Mouse (Mus musculus) stomach, postnatal 0 days (tissue): Measurements from ENCODE around the gene Ccdc8. TPM values are rescaled to one million over a fixed set of nuclear protein-coding genes. Genes with fewer than 3 reads are reported as not detected.
A peak's percentile ranks its signal among the peaks of the same experiment; 100 is the strongest.

Experiments used
- ATAC-seq: fragments of 200-750 bp; cut with Nextera tagmentation; 2 replicates; pipeline ENCODE4 v1.8.0; 2017; ENCODE audit not compliant: low FRiP score, low TSS enrichment
- DNase-seq: peaks from one replicate; pipeline ENCODE4 v3.0.0-alpha.2; 2016; ENCODE audit warnings: low spot score
- H3K27ac ChIP-seq: fragments of 300-500 bp; sonication (generic); replicated peaks from 2 replicates; pipeline ENCODE4 v1.5.1; 2014; ENCODE audit warnings: mild to moderate bottlenecking, control low read depth
- H3K27me3 ChIP-seq: fragments of 300-500 bp; sonication (generic); 2 replicates; pipeline ENCODE4 v1.6.1; 2014; ENCODE audit warnings: low read length; ENCODE audit not compliant: control insufficient read depth, insufficient read depth
- H3K36me3 ChIP-seq: fragments of 300-500 bp; sonication (generic); 2 replicates; pipeline ENCODE4 v1.6.1; 2014; ENCODE audit warnings: low read length, mixed read lengths; ENCODE audit not compliant: control insufficient read depth, insufficient read depth
- H3K4me1 ChIP-seq: fragments of 300-500 bp; sonication (generic); replicated peaks from 2 replicates; pipeline ENCODE4 v1.6.1; 2014; ENCODE audit warnings: antibody characterized with exemption; ENCODE audit not compliant: control insufficient read depth, insufficient read depth
- H3K4me2 ChIP-seq: fragments of 300-500 bp; sonication (generic); replicated peaks from 2 replicates; pipeline ENCODE4 v1.6.1; 2014; ENCODE audit warnings: low read depth, mild to moderate bottlenecking, control low read depth, moderate library complexity
- H3K4me3 ChIP-seq: fragments of 300-500 bp; sonication (generic); 2 replicates; pipeline ENCODE4 v1.5.1; 2014; ENCODE audit warnings: low read depth, low read length, control low read depth
- H3K9ac ChIP-seq: fragments of 300-500 bp; sonication (generic); 2 replicates; pipeline ENCODE4 v1.6.1; 2014; ENCODE audit warnings: mild to moderate bottlenecking, low read length, control low read depth, mixed read lengths
- H3K9me3 ChIP-seq: fragments of 300-500 bp; sonication (generic); 2 replicates; pipeline ENCODE4 v1.6.1; 2016; ENCODE audit warnings: low read length; ENCODE audit not compliant: control insufficient read depth
- CTCF ChIP-seq: IDR thresholded peaks from 2 replicates; pipeline ENCODE4 v1.5.1; 2016; ENCODE audit warnings: antibody characterized with exemption, low read depth, mild to moderate bottlenecking, moderate library complexity
- EP300 ChIP-seq: optimal IDR thresholded peaks from 2 replicates; pipeline ENCODE3; 2016; ENCODE audit warnings: antibody characterized with exemption
- WGBS: fragments of 180-500 bp; shearing (Covaris S2); extraction: QIAGEN DNeasy Blood & Tissue Kit; methylation state at CpG from one replicate; pipeline ENCODE4 v1.1.7; 2014; 5-methylcytosine and 5-hydroxymethylcytosine counted together
- polyA plus RNA-seq: library from polyadenylated mRNA; unstranded; fragments of >200 nt; fragmentation: Nextera tagmentation; extraction: Ambion mirVana; gene quantifications from 2 replicates; pipeline ENCODE4 v1.2.1, GENCODE M21; 2015

The Ccdc8 gene
- polyA plus RNA-seq, 1 experiment from 2014 or later: 4.7 TPM

DNA sequence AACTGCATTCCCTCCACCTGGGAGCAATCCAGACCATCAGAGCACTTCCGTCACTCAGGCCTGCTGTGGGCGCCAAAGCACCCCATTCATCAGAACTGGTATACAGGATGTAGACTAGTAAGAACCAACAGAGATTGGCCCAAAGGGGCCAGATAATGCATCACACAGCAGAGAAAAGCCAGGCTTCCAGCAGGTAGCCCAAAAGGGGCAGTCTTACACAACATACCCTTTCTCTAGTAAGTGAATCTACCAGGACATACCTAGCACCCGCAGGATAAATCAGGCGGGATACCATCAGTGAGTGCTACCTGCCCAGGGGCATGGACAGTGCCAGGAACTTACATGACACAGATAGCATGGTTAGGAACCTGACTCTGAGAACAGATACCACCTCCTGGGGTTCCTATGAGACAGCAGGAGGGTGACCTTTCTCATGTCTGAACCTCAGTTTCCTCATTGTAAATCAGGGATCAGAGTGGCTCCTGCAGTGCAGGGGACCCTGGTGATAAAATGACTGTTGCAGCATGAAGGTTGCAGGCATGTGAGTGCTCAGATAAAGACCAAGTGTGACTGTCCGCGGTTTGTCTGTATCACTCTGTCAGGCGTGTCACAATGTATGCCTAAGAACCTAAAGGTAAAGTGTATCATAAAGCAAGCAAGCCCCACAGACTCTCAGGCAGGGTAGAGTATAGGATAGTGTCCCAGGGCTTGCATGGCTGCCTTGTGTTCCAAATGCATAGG, 27.1 kb downstream of the Ccdc8 start:
- Histone ChIP-seq H3K4me2 (no peak overlapping the region), H3K4me1 (peaks cover 10% of the 10 kb centered on the region), H3K9ac (no peak overlapping the region), H3K9me3 (no peaks in the 10 kb centered on the region), H3K27me3 (no peaks in the 10 kb centered on the region), H3K27ac (no peak overlapping the region), H3K36me3 (peaks cover 26% of the 10 kb centered on the region), H3K4me3 (no peak overlapping the region)
- WGBS: 81% methylated on average over 7 of the region's 7 CpGs
- TF ChIP-seq EP300 (no peak), CTCF (no peak)
- DNase-seq: no peak
- ATAC-seq: no peak

DNA sequence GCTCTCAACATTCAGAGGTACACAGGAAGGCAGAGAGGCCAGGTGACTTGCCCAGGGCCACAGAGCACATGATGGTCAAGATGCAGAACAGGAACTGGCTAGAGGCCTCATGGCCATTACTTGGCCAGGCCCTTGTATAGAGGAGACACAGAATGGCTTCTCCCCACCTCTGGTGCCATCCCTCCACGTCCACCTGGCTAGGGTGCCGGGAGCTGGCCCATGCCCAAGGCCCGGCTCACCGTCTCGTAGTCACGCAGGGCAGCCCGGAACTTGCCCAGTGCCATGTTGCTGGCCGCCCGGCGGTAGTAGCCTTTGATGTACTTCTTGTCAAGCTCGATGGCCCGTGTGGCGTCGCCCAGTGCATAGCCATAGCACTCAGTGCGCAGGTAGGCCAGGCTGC, 29.7 kb downstream of the Ccdc8 start:
- Histone ChIP-seq H3K9ac (no peak overlapping the region), H3K4me1 (peaks cover 18% of the 10 kb centered on the region), H3K27me3 (no peaks in the 10 kb centered on the region), H3K4me3 (no peak overlapping the region), H3K27ac (no peak overlapping the region), H3K4me2 (no peak overlapping the region), H3K9me3 (no peaks in the 10 kb centered on the region), H3K36me3 (peaks cover 17% of the 10 kb centered on the region)
- ATAC-seq (no peak), DNase-seq (no peak)
- 95% methylated on average over 15 of the region's 15 CpGs for WGBS
- no peak for TF ChIP-seq CTCF
- no peak for TF ChIP-seq EP300

DNA sequence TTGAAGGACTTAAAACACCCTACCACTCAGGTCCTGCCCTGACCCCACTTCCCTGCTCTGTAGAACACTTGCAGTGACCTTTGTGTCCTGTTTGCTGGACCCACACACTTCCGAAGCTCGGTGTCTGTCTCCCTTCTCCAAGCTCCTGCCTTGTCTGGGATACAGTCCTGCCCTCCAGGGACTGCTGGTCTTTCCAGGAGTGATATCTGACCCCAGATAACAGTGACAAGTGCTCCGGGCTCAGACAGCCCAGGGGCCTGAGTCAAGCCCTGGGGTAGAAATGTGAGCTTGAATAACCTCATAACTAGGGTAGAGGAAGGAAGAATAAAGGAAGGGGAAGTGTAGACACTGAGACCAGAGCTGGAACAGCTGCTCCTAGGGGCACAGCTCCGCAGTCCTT, 31.2 kb downstream of the Ccdc8 start:
- Histone ChIP-seq H3K9ac (peak overlapping the region; percentile 24; the same call in 1 of the 2 replicates), H3K27me3 (no peaks in the 10 kb centered on the region), H3K27ac (peak overlapping the region; percentile 88), H3K4me1 (peaks cover 10% of the 10 kb centered on the region), H3K36me3 (peaks cover 17% of the 10 kb centered on the region), H3K9me3 (no peaks in the 10 kb centered on the region), H3K4me2 (peak overlapping the region; percentile 74), H3K4me3 (no peak overlapping the region)
- 66% methylated on average over 4 of the region's 4 CpGs for WGBS
- no peak for TF ChIP-seq CTCF
- TF ChIP-seq EP300: no peak
- ATAC-seq (no peak), DNase-seq (no peak)

- Histone ChIP-seq H3K4me2 (peak overlapping the region; percentile 74), H3K27ac (peak overlapping the region; percentile 88), H3K36me3 (peaks cover 17% of the 10 kb centered on the region), H3K4me1 (peaks cover 10% of the 10 kb centered on the region), H3K4me3 (no peak overlapping the region), H3K27me3 (no peaks in the 10 kb centered on the region), H3K9ac (peak overlapping the region; percentile 24; the same call in 1 of the 2 replicates), H3K9me3 (no peaks in the 10 kb centered on the region)
- TF ChIP-seq EP300 (no peak), CTCF (no peak)
- WGBS: 67% methylated on average over 6 of the region's 6 CpGs
- DNase-seq (no peak), ATAC-seq (no peak)
These were observed 31.6 kb downstream of the Ccdc8 start for GRCm38 (mm10) chr7:17024141-17024540.

GRCm38 (mm10) chr7:17024814-17025504, 32.5 kb downstream of the Ccdc8 start:
- H3K4me1 ChIP-seq: peaks cover 7% of the 10 kb centered on the region
- peak overlapping the region; percentile 88 for H3K27ac ChIP-seq
- H3K9me3 ChIP-seq: no peaks in the 10 kb centered on the region
- H3K9ac ChIP-seq: no peak overlapping the region
- H3K36me3 ChIP-seq: peaks cover 15% of the 10 kb centered on the region
- no peak overlapping the region for H3K4me3 ChIP-seq
- DNase-seq (peak; percentile 52), ATAC-seq (no peak)
- WGBS: 46% methylated on average over 10 of the region's 10 CpGs
- no peaks in the 10 kb centered on the region for H3K27me3 ChIP-seq
- peak overlapping the region; percentile 74 for H3K4me2 ChIP-seq
- no peak for TF ChIP-seq EP300
- no peak for TF ChIP-seq CTCF

- H3K4me2 ChIP-seq: peak overlapping the region; percentile 74
- H3K27me3 ChIP-seq: no peaks in the 10 kb centered on the region
- H3K4me1 ChIP-seq: peaks cover 7% of the 10 kb centered on the region
- peak overlapping the region; percentile 88 for H3K27ac ChIP-seq
- H3K4me3 ChIP-seq: no peak overlapping the region
- no peaks in the 10 kb centered on the region for H3K9me3 ChIP-seq
- DNase-seq (peak; percentile 42), ATAC-seq (no peak)
- TF ChIP-seq EP300: no peak
- TF ChIP-seq CTCF: no peak
- peak overlapping the region; percentile 27; the same call in 1 of the 2 replicates for H3K9ac ChIP-seq
- peaks cover 12% of the 10 kb centered on the region for H3K36me3 ChIP-seq
- WGBS: 38% methylated on average over 4 of the region's 4 CpGs
These were observed 33.0 kb downstream of the Ccdc8 start for GRCm38 (mm10) chr7:17025505-17025894.
